Mouse (Mus musculus) erythroblast, embryonic 14.5 days (primary cell): ENCODE data around the gene Rptor.

Experiments used
- GATA1 ChIP-seq: IDR thresholded peaks from 2 replicates; pipeline ENCODE4 v1.6.1; 2012; ENCODE audit warnings: low read length, inconsistent platforms, mixed read lengths
- TAL1 ChIP-seq: IDR thresholded peaks from 3 replicates; pipeline ENCODE4 v1.6.1; 2012; ENCODE audit warnings: low read length, inconsistent platforms, mixed read lengths

- TF ChIP-seq GATA1 (no peak), TAL1 (no peak)
Observed at GRCm38 (mm10) chr11:119891601-119892215, 289.0 kb downstream of the Rptor start.
